Mouse (Mus musculus): ENCODE results near the gene Duox2.

Duox2 gene

DNA sequence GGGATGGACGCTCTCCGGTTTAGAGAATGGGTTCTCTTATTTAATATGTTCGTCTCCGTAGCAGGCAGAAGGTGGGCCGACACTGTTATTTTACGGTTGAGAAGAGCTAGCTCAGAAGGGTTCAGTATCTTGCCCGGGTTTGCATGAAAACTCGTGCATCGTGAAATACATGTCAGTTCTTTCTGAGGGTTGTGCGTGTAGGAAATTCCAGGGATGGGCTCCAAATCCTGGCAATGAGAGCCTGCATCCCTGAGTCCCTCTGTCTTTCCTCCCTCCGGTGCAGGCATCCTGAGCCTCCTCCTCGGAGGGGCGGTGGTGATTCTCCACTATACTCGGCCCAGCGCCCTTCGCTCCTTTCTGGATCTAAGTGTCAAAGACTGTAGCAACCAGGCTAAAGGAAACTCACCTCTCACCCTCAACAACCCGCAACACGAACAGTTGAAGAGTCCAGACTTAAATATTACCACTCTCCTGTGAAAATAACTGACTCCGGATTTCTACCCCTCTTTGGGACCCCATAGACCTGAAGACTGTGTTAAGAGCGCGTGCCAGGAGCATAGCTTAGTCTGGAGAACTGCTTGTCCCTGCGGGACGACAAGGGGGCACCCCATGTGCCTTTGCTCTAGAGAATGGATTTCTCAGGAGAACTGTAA is 3.8 kb upstream of the Duox2 start:
- DNase-seq = no peak

DNA sequence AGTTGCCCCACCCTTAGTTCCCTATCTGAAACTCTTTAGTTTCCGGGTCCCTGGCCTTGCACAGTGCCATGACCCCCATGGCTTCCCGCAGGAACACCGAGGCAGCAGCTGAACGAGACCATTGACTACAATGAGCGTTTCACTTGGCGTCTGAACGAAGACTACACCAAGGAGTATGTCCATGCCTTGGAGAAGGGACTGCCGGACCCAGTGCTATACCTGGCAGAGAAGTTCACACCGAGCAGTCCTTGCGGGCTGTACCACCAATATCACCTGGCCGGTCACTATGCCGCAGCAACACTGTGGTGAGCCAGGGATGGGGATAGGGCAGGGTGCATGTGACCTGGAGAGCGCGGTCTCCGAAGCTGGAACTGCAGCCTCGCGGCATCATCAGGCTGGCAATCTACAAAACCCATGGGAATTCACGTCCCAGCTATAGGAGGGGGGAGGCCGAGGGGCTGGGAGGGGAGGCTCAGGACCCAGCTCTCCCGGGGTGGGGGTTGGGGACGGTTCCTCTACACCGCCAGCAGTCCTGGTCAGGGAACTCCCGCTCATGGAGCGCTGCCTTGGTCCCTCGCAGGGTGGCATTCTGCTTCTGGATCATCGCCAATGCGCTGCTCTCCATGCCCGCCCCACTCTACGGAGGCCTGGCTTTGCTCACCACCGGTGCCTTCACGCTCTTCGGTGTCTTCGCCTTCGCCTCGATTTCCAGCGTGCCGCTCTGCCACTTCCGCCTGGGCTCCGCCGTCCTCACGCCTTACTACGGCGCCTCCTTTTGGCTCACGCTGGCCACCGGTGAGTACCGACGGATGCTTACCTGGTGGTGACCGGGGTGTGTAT is 3.1 kb upstream of the Duox2 start:
- peak; percentile 75 for DNase-seq

DNA sequence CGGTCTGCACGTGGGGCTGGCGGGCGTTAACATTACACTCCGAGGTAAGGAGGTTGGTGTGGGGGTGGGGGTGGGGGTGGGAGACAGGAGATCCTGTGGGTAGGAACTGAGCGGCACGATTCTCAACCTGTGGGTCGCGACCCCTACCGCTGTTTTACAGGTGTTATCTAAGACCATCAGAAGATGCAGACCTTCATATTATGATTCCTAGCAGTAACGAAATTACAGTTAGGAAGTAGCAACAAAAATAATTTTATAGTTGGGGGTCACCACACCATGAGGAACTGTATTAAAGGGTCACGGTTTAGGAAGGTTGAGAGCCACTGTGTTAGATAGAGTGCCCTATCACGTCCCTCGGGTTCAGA is 2.4 kb upstream of the Duox2 start:
- DNase-seq = no peak

DNA sequence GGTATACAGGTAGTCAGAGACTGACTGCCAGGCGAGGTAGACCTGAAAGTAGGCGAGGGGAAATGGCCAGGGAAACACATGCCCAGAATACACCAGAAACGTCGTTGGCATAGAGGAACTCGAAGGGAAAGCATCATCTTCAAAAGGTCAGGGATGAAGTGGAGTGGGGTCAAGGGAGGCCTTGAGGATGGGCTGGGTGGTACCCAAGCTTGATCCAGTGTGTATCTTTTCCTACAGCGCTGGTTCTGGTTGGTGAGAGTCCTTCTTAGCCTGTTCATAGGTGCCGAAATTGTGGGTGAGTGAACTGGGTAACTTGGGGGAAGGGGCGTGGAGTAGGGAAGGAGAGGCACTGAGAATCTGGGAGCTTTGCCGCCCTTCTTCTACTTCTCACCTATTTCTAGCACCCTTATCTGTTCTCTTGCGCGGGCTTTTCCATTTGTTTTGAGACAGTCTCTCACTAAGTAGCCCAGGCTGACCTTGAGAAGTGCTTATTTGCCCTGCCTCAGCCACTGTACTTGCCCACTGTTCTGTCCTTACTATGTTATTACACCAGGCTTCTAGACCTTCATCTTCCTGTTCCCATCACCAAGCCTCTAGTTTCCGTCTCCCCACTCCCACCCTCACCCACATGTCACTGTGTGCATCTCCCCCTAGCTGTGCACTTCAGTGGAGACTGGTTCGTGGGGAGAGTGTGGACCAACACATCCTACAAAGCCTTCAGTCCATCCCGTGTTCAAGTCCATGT is 1.8 kb upstream of the Duox2 start:
- no peak for DNase-seq

DNA sequence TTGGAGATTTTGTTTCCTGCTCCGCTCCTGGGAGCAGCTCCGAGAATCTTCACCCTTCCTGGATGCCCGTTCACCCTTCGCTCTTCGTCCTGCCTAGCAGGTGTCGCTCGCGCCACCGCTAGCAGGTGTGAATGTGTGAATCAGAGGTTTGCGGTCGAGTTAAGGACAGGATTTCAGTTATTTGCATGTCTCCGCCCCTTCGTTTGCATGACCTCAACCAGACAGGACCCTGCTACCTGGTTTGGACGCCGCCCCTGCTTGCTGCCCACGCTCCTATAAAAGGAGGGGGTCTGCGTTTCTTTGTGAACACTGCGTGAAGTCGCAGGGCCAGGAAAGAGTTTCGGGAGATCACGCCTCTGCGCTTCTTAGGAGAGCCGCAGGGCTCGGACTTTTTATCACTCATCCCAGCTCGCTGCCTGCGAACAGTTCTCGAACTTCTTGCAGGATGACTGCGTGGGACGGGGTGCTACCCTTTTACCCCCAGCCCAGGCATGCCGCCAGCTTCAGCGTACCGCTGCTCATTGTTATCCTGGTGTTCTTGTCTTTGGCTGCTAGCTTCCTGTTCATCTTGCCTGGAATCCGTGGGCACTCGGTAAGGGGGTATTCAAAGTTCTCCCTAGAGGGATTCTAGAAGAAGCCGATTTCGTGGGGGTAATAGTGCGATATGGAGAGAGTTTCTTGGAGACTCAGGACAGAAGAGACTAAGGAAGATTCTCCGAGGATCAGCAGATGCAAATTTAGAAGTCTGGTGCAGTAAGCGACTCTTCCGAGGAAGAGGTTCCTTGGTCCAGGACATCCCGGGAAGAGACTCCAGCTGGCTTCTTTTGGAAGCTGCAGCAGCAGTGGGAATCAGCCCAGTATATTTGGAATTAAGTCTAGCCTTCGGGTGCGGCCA is 594 bp upstream of the Duox2 start, which contains the start of gene Duoxa2:
Duoxa2 (plus strand) TSS at position 305 of the 895 bp plus-strand sequence.
- DNase-seq = peak; percentile 55

DNA sequence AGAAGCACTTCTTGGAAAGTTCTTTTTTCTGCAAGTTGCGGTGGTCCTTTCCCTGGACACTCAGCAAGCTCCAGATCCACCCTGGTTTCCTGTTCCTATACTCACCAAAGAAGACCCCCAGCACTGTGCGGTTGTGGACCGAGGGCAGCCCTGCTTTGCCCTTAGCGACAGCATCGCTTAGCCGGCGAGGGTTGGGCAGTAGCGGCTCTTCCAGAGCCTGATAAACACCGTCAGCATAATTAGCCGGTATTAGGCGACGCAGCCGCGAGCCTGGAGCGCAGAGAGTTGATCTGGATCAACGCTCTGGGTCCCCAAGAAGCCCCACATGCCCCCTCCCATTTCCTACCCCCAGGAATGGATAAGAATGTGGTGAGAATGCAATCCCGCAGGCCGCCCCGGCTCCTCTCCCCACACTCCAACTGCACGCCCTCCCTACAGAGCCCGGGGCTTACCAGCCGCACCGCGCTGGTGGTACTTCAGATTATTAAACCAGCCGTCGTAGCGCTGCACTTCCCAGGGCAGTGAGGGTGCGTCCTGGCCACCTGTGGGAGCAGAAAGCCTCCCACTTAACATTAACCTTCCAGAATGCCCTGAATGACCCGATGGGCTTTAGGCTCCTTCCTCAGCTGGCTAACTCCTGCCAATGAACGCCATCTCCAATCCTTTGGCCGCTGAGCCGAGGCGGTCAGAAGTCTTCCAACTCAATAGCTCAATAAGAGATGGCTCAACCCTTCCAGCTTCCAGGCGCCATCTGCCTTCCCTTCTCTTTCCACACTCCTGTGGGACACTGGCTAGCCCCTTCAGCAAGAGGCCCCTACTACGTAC is 766 bp downstream of the Duox2 start:
- no peak for DNase-seq

DNA sequence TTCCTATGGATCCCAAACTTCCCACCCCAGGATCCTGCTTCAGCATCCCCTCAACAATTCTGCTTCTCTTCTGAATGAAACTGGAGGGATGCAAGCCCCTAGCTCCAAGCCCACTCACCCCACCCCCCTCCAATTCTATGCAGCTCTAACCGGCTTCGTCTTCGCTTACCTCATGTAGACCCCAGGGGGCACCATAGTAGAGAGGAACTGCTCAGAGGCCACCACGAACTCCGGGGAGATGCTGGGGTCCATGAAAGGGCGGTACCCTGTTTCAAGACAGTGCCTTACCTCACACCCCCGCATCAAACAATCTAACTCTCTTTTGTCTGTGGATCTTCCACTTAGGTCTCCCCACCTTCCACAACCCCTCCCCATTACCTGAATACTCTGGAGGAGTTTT is 3.3 kb downstream of the Duox2 start:
- peak; percentile 61 for DNase-seq

DNA sequence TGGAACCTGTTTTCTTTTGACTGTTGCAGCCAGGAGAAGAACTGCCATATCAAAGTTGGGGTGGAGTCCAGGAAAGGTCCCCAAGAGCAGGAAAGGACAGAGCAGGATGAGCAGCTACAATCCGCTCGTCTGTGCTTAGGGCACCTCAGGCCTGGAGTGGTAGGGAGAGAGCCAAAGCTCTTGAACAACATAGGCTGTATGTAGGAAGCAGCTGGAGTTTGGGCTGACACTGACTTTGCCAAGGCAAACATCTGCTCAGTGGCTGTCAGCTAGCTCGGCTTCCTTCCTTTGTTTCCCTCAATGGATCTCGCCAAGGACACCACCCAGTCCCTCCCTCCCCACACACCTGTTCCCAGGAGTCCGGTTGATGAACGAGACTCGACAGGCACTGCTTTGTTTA is 12.1 kb downstream of the Duox2 start:
- DNase-seq = no peak

DNA sequence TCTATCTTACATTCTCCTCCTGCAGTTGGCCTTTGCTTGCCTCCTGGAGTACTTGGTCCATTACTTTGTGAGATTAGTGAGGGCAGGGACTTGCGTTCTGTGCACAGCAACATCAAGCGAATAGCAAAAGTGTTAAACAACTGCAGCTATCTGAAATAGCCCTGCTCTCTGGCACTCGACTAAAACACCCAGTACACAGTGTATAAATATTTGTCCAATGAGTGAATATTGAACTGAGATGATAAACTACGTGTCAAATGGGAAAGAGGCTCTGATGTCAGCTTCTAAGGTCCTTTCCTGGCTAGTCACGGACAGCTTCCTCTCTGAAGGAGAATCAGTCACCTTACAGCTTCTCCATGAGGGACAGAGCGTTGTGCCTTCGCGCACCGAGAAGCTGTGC is 14.2 kb downstream of the Duox2 start:
- no peak for DNase-seq

DNA sequence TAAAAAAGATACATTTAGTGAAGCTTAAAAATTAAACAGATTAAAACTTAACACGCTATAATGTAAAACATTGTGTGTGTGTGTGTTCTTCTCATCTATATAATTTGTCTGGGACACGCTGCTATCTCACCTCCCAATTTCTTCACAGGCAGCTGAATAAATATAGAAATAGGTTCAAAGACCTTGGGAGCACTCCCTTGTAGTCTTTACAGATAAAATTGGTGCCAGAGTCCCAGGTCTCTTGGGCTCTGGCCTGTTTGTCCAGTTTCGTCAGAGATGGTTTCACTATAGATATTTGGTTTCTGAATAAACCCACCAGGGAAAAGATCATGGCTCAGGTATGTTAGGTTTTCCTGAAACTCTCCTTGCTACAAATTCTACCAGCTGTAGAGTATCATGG is 19.5 kb downstream of the Duox2 start:
- no peak for DNase-seq

DNA sequence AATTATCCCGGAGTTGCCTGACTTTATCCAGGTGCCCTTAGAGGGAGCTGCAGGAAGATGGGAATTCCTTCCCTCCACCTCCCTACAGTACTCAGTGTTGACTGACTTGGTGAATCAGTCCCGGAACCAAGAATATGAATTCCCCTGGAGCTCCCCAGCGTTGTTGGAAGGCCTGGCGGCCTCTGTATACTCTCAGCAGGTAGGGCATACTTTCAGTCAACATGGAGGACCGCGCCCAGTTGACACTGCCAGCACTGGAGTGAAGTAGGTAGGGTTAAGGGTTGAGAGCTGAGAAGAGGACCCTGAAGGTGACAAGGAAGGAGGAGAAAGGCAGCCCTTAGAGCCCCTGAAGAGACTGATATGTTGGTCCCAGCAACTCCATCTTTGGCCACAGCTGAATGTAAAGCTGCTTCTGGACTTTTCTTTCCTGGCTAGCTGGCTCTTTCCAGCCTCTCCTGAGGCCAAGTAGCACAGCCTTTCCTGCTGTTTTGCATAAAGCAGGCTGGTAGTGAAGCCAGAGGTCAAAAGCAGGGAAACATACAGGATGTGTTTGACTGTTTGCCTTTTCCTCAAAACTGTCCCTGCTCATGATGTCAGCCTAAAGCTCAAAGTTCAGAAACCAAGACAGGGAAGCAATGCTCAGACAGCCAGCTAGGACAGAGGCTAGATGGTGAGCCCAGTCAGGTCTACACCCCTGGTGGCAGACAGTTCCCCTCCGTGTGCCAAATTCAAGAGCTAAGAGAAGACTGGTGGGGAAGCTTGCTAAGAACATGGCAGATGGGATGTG is 31.6 kb downstream of the Duox2 start:
- DNase-seq = no peak

DNA sequence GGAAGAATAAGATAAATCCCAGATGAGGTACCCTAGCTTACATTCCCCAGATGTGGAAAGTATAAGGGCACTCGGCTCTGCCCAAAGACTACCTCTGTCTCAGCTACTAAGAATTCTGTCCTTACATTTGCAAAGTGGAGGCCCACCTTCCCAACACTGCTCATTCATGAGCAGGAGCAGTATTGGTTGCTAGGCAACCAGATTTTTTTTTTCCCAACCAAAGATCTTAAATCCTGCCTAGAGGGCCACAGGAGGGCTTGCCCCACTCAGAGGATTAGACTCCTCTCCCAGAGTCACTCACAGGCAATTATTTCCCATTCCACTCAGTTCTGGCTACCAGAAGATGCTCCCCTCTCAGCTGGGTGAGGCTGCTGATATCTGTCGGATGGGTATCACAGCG is 33.6 kb downstream of the Duox2 start:
- DNase-seq = no peak

DNA sequence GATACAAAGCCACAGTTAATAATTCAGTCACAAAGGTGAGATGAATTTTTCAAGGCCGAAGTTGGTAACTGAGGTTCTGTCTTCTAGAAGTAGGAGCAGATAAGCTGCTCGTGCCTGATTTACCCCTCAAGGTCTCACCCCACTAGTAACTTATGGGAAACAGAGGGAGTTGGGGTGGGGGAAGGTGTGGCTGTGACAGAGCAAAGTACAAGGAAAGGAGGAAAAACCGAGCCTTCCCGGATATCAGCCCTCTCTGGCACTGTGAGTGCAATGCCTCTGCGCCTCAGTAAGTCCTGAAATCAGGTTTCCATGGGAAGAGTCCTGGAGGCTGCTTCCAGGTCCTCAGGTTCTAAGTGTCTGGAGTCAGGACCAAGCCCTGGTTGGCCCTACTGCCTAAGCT is 37.5 kb downstream of the Duox2 start:
- DNase-seq = no peak

DNA sequence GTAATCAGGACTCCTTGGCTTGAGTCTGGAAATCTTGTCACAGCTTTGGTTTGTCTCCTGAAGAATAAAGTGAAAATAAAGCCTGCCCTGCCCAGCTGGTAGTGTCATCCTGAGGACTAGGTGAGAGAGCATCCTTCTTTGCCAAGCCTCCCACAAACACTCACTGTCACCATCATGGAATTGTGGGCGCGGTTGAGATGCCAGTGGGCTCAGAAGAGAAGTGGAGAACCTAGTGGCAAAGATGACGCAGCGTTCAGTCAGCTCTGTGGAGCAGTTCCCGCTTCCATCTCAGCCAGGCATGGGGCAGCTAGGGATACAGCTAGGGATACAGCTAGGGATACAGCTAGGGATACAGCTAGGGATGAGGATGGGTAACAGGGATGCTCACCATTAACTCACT is 42.3 kb downstream of the Duox2 start:
- no peak for DNase-seq

DNA sequence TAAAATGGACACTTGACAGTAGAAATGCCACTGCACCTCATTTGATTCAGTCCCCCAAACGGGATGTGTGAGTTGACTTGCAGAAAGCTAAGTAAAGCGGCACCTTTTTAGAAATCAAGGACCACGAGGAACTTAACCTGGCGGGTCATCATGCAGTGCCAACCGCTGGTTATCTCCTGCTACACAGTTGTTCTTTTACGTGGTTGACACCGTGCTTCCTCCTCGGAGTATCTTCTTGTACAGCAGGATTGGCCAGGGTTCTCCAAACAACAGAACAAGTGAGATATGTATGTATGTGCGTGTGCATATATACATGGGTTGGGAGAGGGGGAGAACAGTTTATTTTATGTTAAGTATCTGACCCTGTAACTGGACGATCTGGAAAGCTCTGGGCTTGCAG is 50.5 kb downstream of the Duox2 start:
- no peak for DNase-seq

DNA sequence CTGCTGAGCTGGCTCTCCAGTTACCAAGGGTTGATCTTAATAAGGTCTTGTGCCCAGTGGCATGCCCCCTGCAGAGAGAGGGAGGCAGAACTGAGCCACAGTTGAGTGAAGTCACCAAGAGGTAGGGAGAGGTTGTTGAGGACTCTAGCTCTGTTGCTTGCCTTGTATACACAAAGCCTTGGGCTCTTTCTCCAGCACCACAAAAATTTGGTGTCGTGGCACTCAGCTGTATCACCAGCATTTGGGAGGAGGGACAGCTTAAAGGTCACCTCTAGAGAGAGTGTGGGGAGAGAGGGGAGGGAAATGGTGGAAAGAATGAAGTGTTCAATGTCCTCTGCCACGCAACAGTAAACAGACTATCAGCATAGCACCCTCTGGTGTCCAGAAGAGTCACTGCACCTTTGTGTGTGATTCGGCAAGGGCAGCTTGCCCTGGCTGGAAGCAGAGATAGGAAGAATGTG is 54.5 kb downstream of the Duox2 start:
- DNase-seq = peak; percentile 79

DNA sequence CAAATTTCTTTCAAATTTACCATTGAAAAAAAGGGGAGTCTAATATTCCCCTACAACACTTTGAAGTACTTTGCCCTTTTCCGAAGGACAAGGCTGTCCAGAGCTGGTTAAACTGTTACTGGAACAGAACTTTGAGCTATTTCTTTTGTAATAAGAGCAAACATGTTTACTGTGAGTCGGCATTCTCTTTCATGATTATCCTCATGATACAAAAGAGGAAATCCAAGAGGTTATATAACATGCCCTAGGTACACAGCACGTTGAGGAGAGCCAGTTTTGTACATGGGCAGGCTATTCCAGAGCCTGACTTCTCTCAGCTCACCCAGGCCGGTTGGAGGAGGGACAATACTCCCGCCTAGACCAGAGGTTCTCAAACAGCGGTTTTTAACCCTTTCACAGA is 56.3 kb downstream of the Duox2 start:
- DNase-seq = no peak

DNA sequence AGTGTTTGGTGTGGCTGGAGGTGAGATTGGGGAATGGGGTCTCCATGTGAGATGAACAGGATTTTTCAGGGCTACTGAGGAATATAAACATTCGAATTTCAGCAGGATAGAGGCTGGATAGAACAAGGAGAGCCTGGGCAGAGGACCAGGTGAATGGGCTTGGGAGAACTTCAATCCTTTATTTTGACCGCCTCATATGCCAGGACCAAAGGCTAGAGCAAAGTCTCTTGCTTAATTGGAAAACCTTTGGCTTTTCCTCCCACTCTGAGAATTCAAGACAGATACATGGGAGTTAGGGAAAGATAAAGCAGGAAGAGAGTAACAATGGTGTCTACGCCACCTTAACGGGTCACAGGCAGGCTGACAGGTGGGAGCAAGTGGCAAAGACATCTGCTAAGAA is 57.0 kb downstream of the Duox2 start:
- no peak for DNase-seq

DNA sequence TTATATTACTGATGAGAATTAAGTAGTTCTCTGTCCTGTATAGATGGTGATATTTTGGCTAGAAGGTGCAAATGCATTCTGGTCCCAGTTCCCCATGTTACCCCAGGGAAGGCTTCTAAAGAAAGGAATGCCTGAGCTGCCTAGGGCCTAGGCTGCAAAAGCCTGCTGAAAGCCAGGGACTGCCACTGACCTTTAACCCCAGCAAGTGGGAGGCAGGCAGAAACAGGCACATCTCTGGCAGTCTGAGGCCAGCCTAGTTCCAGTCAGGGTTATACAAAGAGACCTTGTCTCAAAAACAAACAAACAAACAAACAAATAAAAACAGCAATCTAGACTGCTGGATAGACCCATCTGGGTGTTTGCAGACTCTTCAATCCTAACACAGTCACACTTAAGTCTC is 57.5 kb downstream of the Duox2 start:
- no peak for DNase-seq

DNA sequence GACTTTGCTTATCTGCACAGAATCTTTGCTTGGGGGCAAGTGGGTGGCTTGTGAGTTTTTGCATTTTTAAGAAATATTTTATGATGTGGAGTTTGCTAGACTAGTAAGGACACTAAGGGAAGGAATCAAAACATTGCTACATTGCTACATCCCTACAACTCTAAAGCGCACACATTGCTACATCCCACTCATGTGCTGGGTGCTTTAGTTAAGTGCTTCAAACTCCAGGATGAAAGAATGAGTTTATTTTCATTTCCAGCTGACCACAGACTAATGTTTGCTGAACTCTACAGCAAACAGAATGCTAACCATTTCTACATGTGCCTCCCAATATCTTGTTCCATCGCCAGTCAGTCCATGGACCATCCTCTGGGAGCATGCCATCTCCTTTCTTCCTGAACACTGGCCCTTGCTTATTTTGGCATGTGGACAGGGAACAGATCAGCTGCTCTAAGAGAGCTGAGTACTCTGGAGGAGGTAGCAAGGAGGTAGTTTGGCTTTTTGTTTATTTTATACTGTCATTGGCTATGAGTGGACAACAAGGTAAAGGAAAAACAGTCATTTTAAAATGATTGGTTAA is 60.3 kb downstream of the Duox2 start:
- DNase-seq = no peak

DNA sequence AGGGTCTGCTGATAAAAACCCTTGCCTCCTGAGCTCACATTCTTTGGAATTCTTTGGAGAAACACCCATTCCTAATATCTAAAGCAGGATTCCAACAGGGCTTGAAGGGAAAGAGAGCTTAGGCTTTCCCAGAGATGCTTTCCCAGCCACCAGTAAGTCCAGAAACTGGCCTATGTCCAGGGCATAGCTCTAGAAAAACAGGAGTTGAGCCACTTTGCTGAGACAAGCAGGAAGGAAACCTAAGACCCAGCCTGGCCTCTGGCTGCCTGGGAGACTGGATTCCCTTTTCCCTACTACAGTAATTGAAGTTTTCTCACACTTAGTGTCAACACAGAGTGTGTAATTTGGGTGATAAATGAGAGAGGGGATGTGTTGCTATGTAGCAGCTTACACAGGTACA is 61.9 kb downstream of the Duox2 start:
- no peak for DNase-seq

All from thymus, postnatal 4 days (tissue).